ENCODE assay signal across 28 mouse cellular contexts in the genomic region with DNA sequence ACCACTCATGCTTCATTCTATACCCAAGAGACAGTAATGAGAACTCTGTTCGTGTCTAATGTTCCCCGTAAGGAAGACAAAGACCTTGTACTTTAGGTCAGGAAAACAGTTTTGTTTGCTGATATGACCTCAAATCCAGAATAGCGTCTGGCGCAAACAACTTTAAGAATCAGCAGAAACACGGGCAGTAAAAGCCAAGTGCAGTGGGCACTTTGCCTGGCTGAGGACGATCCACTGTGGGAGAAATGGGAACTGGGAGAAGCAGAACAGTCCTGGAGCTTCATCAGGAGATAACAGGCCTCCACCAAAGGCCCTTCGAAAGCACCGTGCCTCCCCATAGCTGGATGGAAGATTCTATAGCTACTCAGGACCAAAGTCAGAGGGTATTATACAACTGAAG. TPM values are rescaled to one million over a fixed set of nuclear protein-coding genes. Genes with fewer than 3 reads are reported as not detected.
DNase-seq lines count a peak whose midpoint lies in the region; ATAC-seq and TF ChIP-seq lines count a peak whose summit lies in the region.
"Had no signal": no experiment of that assay in that cellular context is flagged by ENCODE, and none has a peak within 500 bp of the region (broad histone marks: within the 10 kb centered on the region; RNA-seq: fewer than 3 reads in every experiment).

No protein-coding gene starts in this region.

- no peaks in the 10 kb centered on the region for H3K27me3 ChIP-seq in kidney, embryonic 14.5 days (ENCODE audit: control insufficient read depth, insufficient read depth, low read length)
- H3K27me3 ChIP-seq: limb, embryonic 15.5 days; stomach, embryonic 15.5 days had no signal

- H3K9ac ChIP-seq in kidney, embryonic 14.5 days (ENCODE audit: low read depth, low read length), result no peak overlapping the region
- H3K9ac ChIP-seq: limb, embryonic 15.5 days; stomach, embryonic 15.5 days had no signal

- H3K36me3 ChIP-seq in kidney, embryonic 14.5 days (ENCODE audit: control insufficient read depth, insufficient read depth, low read length), result no peaks in the 10 kb centered on the region
- H3K36me3 ChIP-seq: G1E; limb, embryonic 10.5 days; limb, embryonic 15.5 days; stomach, embryonic 15.5 days had no signal

- 82% methylated on average over 8 of the region's 8 CpGs for WGBS in kidney, embryonic 14.5 days

- no peaks in the 10 kb centered on the region for H3K4me1 ChIP-seq in kidney, embryonic 14.5 days (ENCODE audit: control insufficient read depth, insufficient read depth, low read length)
- H3K4me1 ChIP-seq: limb, embryonic 10.5 days; limb, embryonic 15.5 days; stomach, embryonic 15.5 days had no signal

- ATAC-seq in kidney, embryonic 14.5 days (ENCODE audit: low FRiP score, low TSS enrichment), result no peak
- ATAC-seq: forebrain, embryonic 14.5 days; hindbrain, embryonic 16.5 days had no signal

- intact Hi-C loops in gastrocnemius, adult 2 months (cut with DNase I), result no loop called here

- no peaks in the 10 kb centered on the region for H3K9me3 ChIP-seq in kidney, embryonic 14.5 days (ENCODE audit: control insufficient read depth, low read length)
- H3K9me3 ChIP-seq: G1E; limb, embryonic 10.5 days; limb, embryonic 15.5 days; stomach, embryonic 15.5 days had no signal

- no peak for DNase-seq in gastrocnemius, adult 2 months
- no peak for DNase-seq in gastrocnemius, postnatal 25 days
- DNase-seq in kidney, adult 8-10 months, result peak; percentile 45 to 61
- peak; percentile 37 for DNase-seq in ovary, adult 18-20 months (ENCODE audit: low spot score)
- no peak for DNase-seq in ovary, postnatal 10 days (ENCODE audit: low spot score)
- DNase-seq in kidney, postnatal 36 days, result peak; percentile 47 to 65
- no peak for DNase-seq in frontal cortex, postnatal 36 days (ENCODE audit: low spot score in 2 of 2)
- DNase-seq: adrenal gland, adult 8-10 months; cerebellum, adult 8-10 months; cerebellum, postnatal 25 days; layer of hippocampus, adult 9-11 months; lung, postnatal 36 days; midbrain, embryonic 14.5 days had no signal

- H3K4me2 ChIP-seq in kidney, embryonic 14.5 days (replicated peaks; ENCODE audit: low read depth, low read length), result no peak overlapping the region
- H3K4me2 ChIP-seq: limb, embryonic 15.5 days; stomach, embryonic 15.5 days had no signal

- H3K27ac ChIP-seq in gastrocnemius, adult 2 months, result no peak overlapping the region
- H3K27ac ChIP-seq in kidney, embryonic 14.5 days (ENCODE audit: low read depth, low read length), result no peak overlapping the region
- H3K27ac ChIP-seq: limb, embryonic 10.5 days; limb, embryonic 15.5 days; stomach, embryonic 15.5 days had no signal

- no peak for TF ChIP-seq CTCF in gastrocnemius, adult 2 months (IDR thresholded peaks at IDR 0.05)

- H3K4me3 ChIP-seq in gastrocnemius, adult 2 months, result 0 out of 2 replicates have a peak overlapping the region, but pooled peaks have one; percentile 3
- H3K4me3 ChIP-seq in kidney, embryonic 14.5 days (ENCODE audit: low read length), result no peak overlapping the region
- H3K4me3 ChIP-seq: limb, embryonic 10.5 days; limb, embryonic 15.5 days; stomach, embryonic 15.5 days had no signal

RNA-seq across cellular contexts. Expression of a gene that starts 2.2 kb away (rescaled TPM):
- total RNA-seq in gastrocnemius, adult 2 months (2021), result 1 to 10 TPM; 2.2 to 4.1 TPM
- total RNA-seq in gastrocnemius, postnatal 25 days (2021), result 1 to 10 TPM; 1.9 to 2.8 TPM
- polyA plus RNA-seq in kidney, embryonic 14.5 days (2014; fragmentation: Nextera tagmentation; extraction: Ambion mirVana), result 1.3 and 1.4 TPM in 2 replicates

RNA-seq across cellular contexts. Expression of a gene that starts 44.5 kb away (rescaled TPM):
- not detected for total RNA-seq in gastrocnemius, adult 2 months (2021)
- not detected for total RNA-seq in gastrocnemius, postnatal 25 days (2021)
- 0.97 and 1.0 TPM in 2 replicates for polyA plus RNA-seq in kidney, embryonic 14.5 days (2014; fragmentation: Nextera tagmentation; extraction: Ambion mirVana)
- total RNA-seq: gastrocnemius, adult 18-20 months; left cerebral cortex, postnatal 10 days had no signal
- polyA plus RNA-seq: limb, embryonic 10.5 days; neural tube, embryonic 14.5 days had no signal

RNA-seq across cellular contexts. Expression of a gene that starts 46.8 kb away (rescaled TPM):
- not detected for total RNA-seq in gastrocnemius, adult 2 months (2021)
- not detected for total RNA-seq in gastrocnemius, postnatal 25 days (2021)
- not detected in 2 replicates for polyA plus RNA-seq in kidney, embryonic 14.5 days (2014; fragmentation: Nextera tagmentation; extraction: Ambion mirVana)
- total RNA-seq: gastrocnemius, adult 18-20 months; left cerebral cortex, postnatal 10 days had no signal
- polyA plus RNA-seq: C2C12; embryonic facial prominence, embryonic 11.5 days; forebrain, embryonic 14.5 days; hindbrain, embryonic 11.5 days; hindbrain, embryonic 16.5 days; intestine, embryonic 14.5 days; limb, embryonic 10.5 days; lung, embryonic 16.5 days; midbrain, embryonic 14.5 days; neural tube, embryonic 14.5 days had no signal

Comparison
In these comparisons a context has a peak if more than half of its experiments do, and no peak if none do; other contexts are left out.
1. DNase-seq: peak in kidney, adult 8-10 months (2 of 2), ovary, adult 18-20 months (single experiment) and kidney, postnatal 36 days (2 of 2); none in gastrocnemius, adult 2 months (single experiment), gastrocnemius, postnatal 25 days (single experiment), ovary, postnatal 10 days (single experiment) and frontal cortex, postnatal 36 days (0 of 2).